Mouse (Mus musculus): ENCODE results near the gene Tectb.

DNA sequence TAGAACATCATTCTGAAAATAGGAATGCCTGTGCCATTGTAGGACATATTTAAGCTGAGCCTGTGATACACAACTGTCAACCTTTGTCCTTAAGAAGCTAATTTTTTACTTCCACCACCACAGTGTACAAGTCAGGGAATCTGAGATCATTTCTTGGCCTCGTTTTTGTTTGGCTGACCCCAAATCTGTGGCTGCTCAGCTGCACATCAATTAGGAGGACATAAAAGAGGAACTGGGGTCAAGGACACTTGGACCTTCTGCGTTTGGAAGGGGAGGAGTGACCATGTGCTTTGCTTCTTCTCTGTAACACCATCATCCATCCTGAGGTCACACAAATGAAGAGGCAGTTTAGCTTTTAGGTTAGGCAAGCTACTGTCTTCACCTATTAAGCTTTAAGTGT, 55.5 kb downstream of the Tectb start:
- TF ChIP-seq CTCF (IDR thresholded peaks at IDR 0.05; ENCODE audit: low read depth, low read length), result no peak
- no peak for TF ChIP-seq POLR2A (IDR thresholded peaks at IDR 0.05; ENCODE audit: insufficient read depth, low read length)

Data from ES-Bruce4 (cell line).